In genomic region chr11:54354595-54355563, GRCm38 (mm10) we compare ENCODE assay signal across 9 mouse cellular contexts. TPM values are rescaled to one million over a fixed set of nuclear protein-coding genes. Genes with fewer than 3 reads are reported as not detected.
A peak's percentile ranks its signal among the peaks of the same experiment; 100 is the strongest.
DNase-seq lines count a peak whose midpoint lies in the region; ATAC-seq and TF ChIP-seq lines count a peak whose summit lies in the region.
"Had no signal": no experiment of that assay in that cellular context is flagged by ENCODE, and none has a peak within 500 bp of the region (broad histone marks: within the 10 kb centered on the region; RNA-seq: fewer than 3 reads in every experiment).

No protein-coding gene starts in this region.

- no peak; the same call in 1 of the 2 replicates for ATAC-seq in heart, postnatal 0 days (ENCODE audit: insufficient read depth, low read depth)
- no peak for ATAC-seq in neural tube, embryonic 11.5 days (ENCODE audit: insufficient read depth, low FRiP score, low TSS enrichment)
- ATAC-seq in activated CD4-positive, CD25-positive, alpha-beta regulatory T cell, adult 4 months, result no peak

- no peak for TF ChIP-seq EP300 in heart, postnatal 0 days (IDR thresholded peaks at IDR 0.05; ENCODE audit: low read depth)
- 0 out of 2 replicates have a peak, but pooled peaks have one; percentile 13 for TF ChIP-seq EP300 in ES-Bruce4 (IDR thresholded peaks at IDR 0.05; ENCODE audit: insufficient read depth, low read depth, low read length)

- intact Hi-C loops in left cerebral cortex, postnatal 4 days (cut with DNase I), result no loop called here

- 44% methylated on average over 15 of the region's 15 CpGs for WGBS in heart, postnatal 0 days
- WGBS in cerebellum, adult 2 months, result 33% methylated on average over 15 of the region's 15 CpGs
- WGBS in neural tube, embryonic 11.5 days, result 57% methylated on average over 14 of the region's 15 CpGs

- no peak overlapping the region for H3K9ac ChIP-seq in heart, postnatal 0 days (replicated peaks; ENCODE audit: low read depth, low read length)
- H3K9ac ChIP-seq in ES-Bruce4 (ENCODE audit: low read depth, poor library complexity, severe bottlenecking), result no peak overlapping the region
- no peak overlapping the region for H3K9ac ChIP-seq in neural tube, embryonic 11.5 days (ENCODE audit: low read length)

- no peaks in the 10 kb centered on the region for H3K36me3 ChIP-seq in heart, postnatal 0 days (replicated peaks; ENCODE audit: control insufficient read depth, insufficient read depth, low read length)
- H3K36me3 ChIP-seq in ES-Bruce4 (ENCODE audit: control insufficient read depth, insufficient read depth, low read length, poor library complexity, severe bottlenecking), result no peaks in the 10 kb centered on the region
- H3K36me3 ChIP-seq in neural tube, embryonic 11.5 days (ENCODE audit: control insufficient read depth, insufficient read depth, low read length), result no peaks in the 10 kb centered on the region

- TF ChIP-seq CTCF in heart, postnatal 0 days (IDR thresholded peaks at IDR 0.05; ENCODE audit: low read depth), result peak; percentile 63
- peak; percentile 57 for TF ChIP-seq CTCF in ES-Bruce4 (IDR thresholded peaks at IDR 0.05; ENCODE audit: low read depth, low read length)
- peak; percentile 79 for TF ChIP-seq CTCF in cerebellum, adult 2 months (IDR thresholded peaks at IDR 0.05; ENCODE audit: borderline replicate concordance, insufficient read depth, low read depth, low read length)

- no peaks in the 10 kb centered on the region for H3K27me3 ChIP-seq in heart, postnatal 0 days (ENCODE audit: control insufficient read depth, insufficient read depth, low read length)
- no peaks in the 10 kb centered on the region for H3K27me3 ChIP-seq in ES-Bruce4 (ENCODE audit: control insufficient read depth, insufficient read depth, low read length, poor library complexity, severe bottlenecking)
- H3K27me3 ChIP-seq in cerebellum, adult 2 months (ENCODE audit: control insufficient read depth, insufficient read depth, low read length), result no peaks in the 10 kb centered on the region
- no peaks in the 10 kb centered on the region for H3K27me3 ChIP-seq in neural tube, embryonic 11.5 days (ENCODE audit: control insufficient read depth, insufficient read depth, low read length)

- H3K9me3 ChIP-seq in heart, postnatal 0 days (replicated peaks; ENCODE audit: control insufficient read depth, low read length), result no peaks in the 10 kb centered on the region
- H3K9me3 ChIP-seq in ES-Bruce4 (replicated peaks; ENCODE audit: control insufficient read depth, insufficient read depth, low read length, poor library complexity, severe bottlenecking), result no peaks in the 10 kb centered on the region
- H3K9me3 ChIP-seq in neural tube, embryonic 11.5 days (ENCODE audit: control insufficient read depth, low read length), result no peaks in the 10 kb centered on the region

- no peak for TF ChIP-seq POLR2A in ES-Bruce4 (IDR thresholded peaks at IDR 0.05; ENCODE audit: insufficient read depth, low read length)
- TF ChIP-seq POLR2A in cerebellum, adult 2 months (IDR thresholded peaks at IDR 0.05; ENCODE audit: borderline replicate concordance, insufficient read depth, low read length), result no peak

- DNase-seq in heart, postnatal 0 days (ENCODE audit: low spot score), result peak; percentile 21
- no peak for DNase-seq in heart, adult 11 months
- peak; percentile 60 to 65 for DNase-seq in cerebellum, adult 2 months
- DNase-seq in forelimb bud, embryonic 11.5 days (ENCODE audit: low read depth, low spot score), result peak; percentile 89
- peak; percentile 77 for DNase-seq in left cerebral cortex, postnatal 4 days
- DNase-seq in neural tube, embryonic 11.5 days (ENCODE audit: low spot score), result peak; percentile 76

- no peak overlapping the region for H3K4me2 ChIP-seq in heart, postnatal 0 days (ENCODE audit: low read depth, low read length)
- no peak overlapping the region for H3K4me2 ChIP-seq in neural tube, embryonic 11.5 days (ENCODE audit: low read depth)

- H3K27ac ChIP-seq in heart, postnatal 0 days (ENCODE audit: low read depth), result no peak overlapping the region
- H3K27ac ChIP-seq in ES-Bruce4 (ENCODE audit: insufficient read depth, low read length), result no peak overlapping the region
- 0 out of 2 replicates have a peak overlapping the region, but pooled peaks have one; percentile 5 for H3K27ac ChIP-seq in cerebellum, adult 2 months (ENCODE audit: insufficient read depth, low read length)
- no peak overlapping the region for H3K27ac ChIP-seq in neural tube, embryonic 11.5 days (ENCODE audit: low read depth, low read length)
- H3K27ac ChIP-seq: macrophage had no signal

- H3K4me1 ChIP-seq in heart, postnatal 0 days (ENCODE audit: control insufficient read depth, insufficient read depth), result no peaks in the 10 kb centered on the region
- peaks cover 2% of the 10 kb centered on the region for H3K4me1 ChIP-seq in ES-Bruce4 (ENCODE audit: control insufficient read depth, insufficient read depth, low read length)
- no peaks in the 10 kb centered on the region for H3K4me1 ChIP-seq in cerebellum, adult 2 months (ENCODE audit: control insufficient read depth, insufficient read depth, low read length)
- H3K4me1 ChIP-seq in neural tube, embryonic 11.5 days (ENCODE audit: control insufficient read depth, insufficient read depth, low read length), result peaks cover 8% of the 10 kb centered on the region

- no peak overlapping the region for H3K4me3 ChIP-seq in heart, postnatal 0 days (ENCODE audit: low read depth, low read length)
- no peak overlapping the region for H3K4me3 ChIP-seq in ES-Bruce4 (ENCODE audit: low read depth, low read length)
- no peak overlapping the region for H3K4me3 ChIP-seq in cerebellum, adult 2 months (replicated peaks; ENCODE audit: insufficient read depth, low read depth, low read length)
- H3K4me3 ChIP-seq in neural tube, embryonic 11.5 days (ENCODE audit: low read depth, low read length), result no peak overlapping the region

RNA-seq across cellular contexts. Expression of gene Meikin, which starts 15.6 kb away (rescaled TPM):
- total RNA-seq in heart, postnatal 0 days (2014; rRNA removed; ENCODE audit: low replicate concordance), result not detected in 2 replicates
- polyA plus RNA-seq in heart, postnatal 0 days (2015; fragmentation: Nextera tagmentation; extraction: Ambion mirVana), result not detected in 2 replicates
- polyA plus RNA-seq in ES-Bruce4 (2011; ENCODE audit: insufficient read depth, insufficient read length, low read depth, missing spikeins), result not detected in 2 replicates
- polyA plus RNA-seq in cerebellum, adult 2 months (2012; rRNA removed), result not detected in 2 replicates
- total RNA-seq in left cerebral cortex, postnatal 4 days (2021), result not detected
- not detected in 2 replicates for polyA plus RNA-seq in neural tube, embryonic 11.5 days (2014; fragmentation: Nextera tagmentation; extraction: Ambion mirVana)
- polyA plus RNA-seq in activated CD4-positive, CD25-positive, alpha-beta regulatory T cell, adult 4 months (2017; shearing (Covaris generic)), result not detected
- polyA plus RNA-seq: macrophage had no signal

RNA-seq across cellular contexts. Expression of gene Acsl6, which starts 51.3 kb away (rescaled TPM):
- 0.04 and 0.97 TPM in 2 replicates for total RNA-seq in heart, postnatal 0 days (2014; rRNA removed; ENCODE audit: low replicate concordance)
- polyA plus RNA-seq in heart, postnatal 0 days (2015; fragmentation: Nextera tagmentation; extraction: Ambion mirVana), result 0.32 and 0.51 TPM in 2 replicates
- polyA plus RNA-seq in ES-Bruce4 (2011; ENCODE audit: insufficient read depth, insufficient read length, low read depth, missing spikeins), result 3.1 and 3.4 TPM in 2 replicates
- 189 and 194 TPM in 2 replicates for polyA plus RNA-seq in cerebellum, adult 2 months (2012; rRNA removed)
- 10 to 100 TPM; 89.8 to 95.8 TPM for total RNA-seq in left cerebral cortex, postnatal 4 days (2021)
- 16.6 and 17.7 TPM in 2 replicates for polyA plus RNA-seq in neural tube, embryonic 11.5 days (2014; fragmentation: Nextera tagmentation; extraction: Ambion mirVana)
- polyA plus RNA-seq in activated CD4-positive, CD25-positive, alpha-beta regulatory T cell, adult 4 months (2017; shearing (Covaris generic)), result not detected
- polyA plus RNA-seq: macrophage had no signal

Comparison
In these comparisons a context has a peak if more than half of its experiments do, and no peak if none do; other contexts are left out.
1. RNA of gene Acsl6, which starts 51.3 kb away (polyA plus RNA-seq): 189 to 194 TPM in cerebellum, adult 2 months; 16.6 to 17.7 TPM in neural tube, embryonic 11.5 days, 3.1 to 3.4 TPM in ES-Bruce4, 0.32 to 0.51 TPM in heart, postnatal 0 days and not detected in activated CD4-positive, CD25-positive, alpha-beta regulatory T cell, adult 4 months; every median in the first group is over 10 times any median in the second.
2. Peak in every context shown above with its lines, with median percentiles within 50 percentile points of each other: CTCF ChIP-seq.